Comparison of ENCODE assay signal across 8 mouse cellular contexts in genomic region chr1:181144966-181145365, GRCm38 (mm10). TPM values are rescaled to one million over a fixed set of nuclear protein-coding genes. Genes with fewer than 3 reads are reported as not detected.
DNase-seq lines count a peak whose midpoint lies in the region; ATAC-seq and TF ChIP-seq lines count a peak whose summit lies in the region.

No protein-coding gene starts in this region.

- peaks cover 8% of the 10 kb centered on the region; the same call in 1 of the 2 replicates for H3K4me1 ChIP-seq in lung, adult 2 months (ENCODE audit: control insufficient read depth, insufficient read depth, low read length)
- peaks cover 23% of the 10 kb centered on the region for H3K4me1 ChIP-seq in hindbrain, embryonic 12.5 days
- peaks cover 10% of the 10 kb centered on the region for H3K4me1 ChIP-seq in midbrain, embryonic 14.5 days (ENCODE audit: control insufficient read depth, insufficient read depth, low read length)

- TF ChIP-seq POLR2A in lung, adult 2 months (IDR thresholded peaks at IDR 0.05; ENCODE audit: borderline replicate concordance, extremely low read depth, low read depth, low read length) = no peak

- no peak for TF ChIP-seq CTCF in lung, adult 2 months (IDR thresholded peaks at IDR 0.05; ENCODE audit: insufficient read depth, low read length)

- no peak for ATAC-seq in hindbrain, embryonic 12.5 days (ENCODE audit: low FRiP score)
- no peak for ATAC-seq in midbrain, embryonic 14.5 days (ENCODE audit: low FRiP score, low TSS enrichment)

- no peaks in the 10 kb centered on the region for H3K27me3 ChIP-seq in hindbrain, embryonic 12.5 days
- no peaks in the 10 kb centered on the region for H3K27me3 ChIP-seq in midbrain, embryonic 14.5 days (ENCODE audit: control insufficient read depth, insufficient read depth, low read length)

- 7% methylated on average over 12 of the region's 12 CpGs for WGBS in lung, adult 2 months
- whole genome bisulfite sequencing in hindbrain, embryonic 12.5 days = 19% methylated on average over 12 of the region's 12 CpGs
- whole genome bisulfite sequencing in midbrain, embryonic 14.5 days = 13% methylated on average over 12 of the region's 12 CpGs

- H3K4me2 ChIP-seq in hindbrain, embryonic 12.5 days (replicated peaks) = peak overlapping the region; percentile 61
- peak overlapping the region; percentile 77 for H3K4me2 ChIP-seq in midbrain, embryonic 14.5 days (ENCODE audit: low read length)

- peaks cover 14% of the 10 kb centered on the region for H3K36me3 ChIP-seq in hindbrain, embryonic 12.5 days
- peaks cover 16% of the 10 kb centered on the region for H3K36me3 ChIP-seq in midbrain, embryonic 14.5 days (ENCODE audit: control insufficient read depth, insufficient read depth, low read length)

- H3K9ac ChIP-seq in hindbrain, embryonic 12.5 days = peak overlapping the region; percentile 80
- peak overlapping the region; percentile 32 for H3K9ac ChIP-seq in midbrain, embryonic 14.5 days (replicated peaks; ENCODE audit: low read length)

- no peak for DNase-seq in lung, adult 2 months
- no peak for DNase-seq in lung, postnatal 4 days
- peak; percentile 47 for DNase-seq in c-Kit-positive CD71-positive TER-119-positive erythroid progenitor cells, embryonic 14.5 days (ENCODE audit: low spot score)
- DNase-seq in midbrain, embryonic 14.5 days = peak; percentile 11
- no peak for DNase-seq in T-cell, adult 2 months (ENCODE audit: low spot score)
- DNase-seq in adrenal gland, postnatal 25 days = no peak
- DNase-seq in kidney, postnatal 10 days = no peak

- peak overlapping the region; percentile 11 for H3K4me3 ChIP-seq in lung, adult 2 months (replicated peaks; ENCODE audit: extremely low read depth, low read depth, low read length)
- peak overlapping the region; percentile 87 for H3K4me3 ChIP-seq in hindbrain, embryonic 12.5 days
- H3K4me3 ChIP-seq in midbrain, embryonic 14.5 days (replicated peaks; ENCODE audit: low read depth, low read length) = peak overlapping the region; percentile 71

- no peaks in the 10 kb centered on the region for H3K9me3 ChIP-seq in hindbrain, embryonic 12.5 days (replicated peaks)
- no peaks in the 10 kb centered on the region for H3K9me3 ChIP-seq in midbrain, embryonic 14.5 days (ENCODE audit: control insufficient read depth, low read length)

- no peak overlapping the region for H3K27ac ChIP-seq in hindbrain, embryonic 12.5 days
- no peak overlapping the region for H3K27ac ChIP-seq in midbrain, embryonic 14.5 days (replicated peaks; ENCODE audit: low read depth, low read length)

RNA-seq across cellular contexts. Expression of gene Cnih4, which starts 0.5 kb away (rescaled TPM):
- polyA plus RNA-seq in lung, adult 2 months (2012; rRNA removed) = 10.0 and 11.4 TPM in 2 replicates
- polyA plus RNA-seq in hindbrain, embryonic 12.5 days (2016; fragmentation: Nextera tagmentation; extraction: Ambion mirVana) = 60.7 and 63.1 TPM in 2 replicates
- polyA plus RNA-seq in midbrain, embryonic 14.5 days (2014; fragmentation: Nextera tagmentation; extraction: Ambion mirVana) = 58.0 and 58.6 TPM in 2 replicates
- total RNA-seq in adrenal gland, postnatal 25 days (2021) = 43.7 and 44.3 TPM in 2 replicates

RNA-seq across cellular contexts. Expression of gene Nvl, which starts 1.0 kb away (rescaled TPM):
- 5.7 and 7.4 TPM in 2 replicates for polyA plus RNA-seq in lung, adult 2 months (2012; rRNA removed)
- polyA plus RNA-seq in hindbrain, embryonic 12.5 days (2016; fragmentation: Nextera tagmentation; extraction: Ambion mirVana) = 42.1 and 42.2 TPM in 2 replicates
- polyA plus RNA-seq in midbrain, embryonic 14.5 days (2014; fragmentation: Nextera tagmentation; extraction: Ambion mirVana) = 38.4 and 39.5 TPM in 2 replicates
- total RNA-seq in adrenal gland, postnatal 25 days (2021) = 24.6 and 25.4 TPM in 2 replicates

Comparison
In these comparisons a context has a peak if more than half of its experiments do, and no peak if none do; other contexts are left out.
1. DNase-seq: peak in c-Kit-positive CD71-positive TER-119-positive erythroid progenitor cells, embryonic 14.5 days (single experiment) and midbrain, embryonic 14.5 days (single experiment); none in lung, adult 2 months (single experiment), lung, postnatal 4 days (0 of 2), T-cell, adult 2 months (single experiment), adrenal gland, postnatal 25 days (single experiment) and kidney, postnatal 10 days (single experiment).
2. H3K4me3 ChIP-seq: peak in every context shown above with its lines; median percentile 87 in hindbrain, embryonic 12.5 days; 71 in midbrain, embryonic 14.5 days; 11 in lung, adult 2 months.